Mouse (Mus musculus) gastrocnemius, postnatal 14 days (tissue): ENCODE results near the gene Akt1. TPM values are rescaled to one million over a fixed set of nuclear protein-coding genes. Genes with fewer than 3 reads are reported as not detected.

Source experiments
- DNase-seq: peaks from one replicate; pipeline ENCODE4 v3.0.0; 2021; ENCODE audit warnings: mixed read lengths
- intact Hi-C: fragments of 180-260 bp; cut with DNase I; formaldehyde crosslinking; loops from one replicate; pipeline ENCODE4 v1.15.1; 2025; ENCODE audit warnings: low total_unique reads
- total RNA-seq, 2 experiments: library from RNA; stranded (reverse); gene quantifications; 2 replicates each; pipeline ENCODE4 v1.2.3; 2021

The Akt1 gene
- total RNA-seq, 2 experiments from 2014 or later, result 78.3 to 89.4 TPM

GRCm38 (mm10) chr12:112694127-112694475, 19.4 kb upstream of the Akt1 start:
- intact Hi-C loops, result no loop called here
- no peak for DNase-seq

GRCm38 (mm10) chr12:112693185-112694126, 18.8 kb upstream of the Akt1 start:
- DNase-seq, result peak; percentile 94
- intact Hi-C loops, result no loop called here

- intact Hi-C loops, result no loop called here
- no peak for DNase-seq
Observed at GRCm38 (mm10) chr12:112688458-112688857, 13.8 kb upstream of the Akt1 start.

GRCm38 (mm10) chr12:112683351-112683750, 8.7 kb upstream of the Akt1 start:
- DNase-seq, result no peak
- intact Hi-C loops, result no loop called here

- no peak for DNase-seq
- intact Hi-C loops, result loop anchor here (2.0 kb wide), 1 partner anchor 27 kb away; no protein-coding TSS in a partner anchor
Observed at GRCm38 (mm10) chr12:112679027-112679996, 4.6 kb upstream of the Akt1 start.

DNA sequence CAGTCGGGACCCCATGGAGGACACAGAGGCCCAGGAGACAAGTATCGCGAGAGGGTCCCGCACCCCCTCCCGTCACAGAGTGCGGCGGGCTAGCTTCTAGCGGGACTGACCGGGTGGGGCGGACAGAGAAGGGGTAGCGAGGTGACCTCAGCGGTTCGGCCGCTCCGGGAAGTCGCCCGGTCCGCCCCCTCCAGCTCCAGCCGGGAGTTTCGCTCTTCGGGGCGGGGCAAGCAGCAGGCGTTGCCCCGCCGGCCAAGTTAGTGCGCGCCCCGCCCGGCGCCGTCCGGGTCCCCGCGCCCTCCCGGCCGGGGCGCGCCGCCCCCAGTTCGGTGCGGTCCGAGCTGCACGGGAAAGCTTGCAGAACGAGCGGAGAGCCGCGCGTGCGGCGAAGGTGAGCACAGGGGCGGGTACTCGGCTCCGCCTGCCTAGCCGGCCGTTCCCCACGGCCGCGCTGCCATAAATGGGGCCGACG, 3.9 kb upstream of the Akt1 start, which contains the start of gene Zbtb42:
TSS of gene Zbtb42 (plus strand) at position 274 of the 472 bp plus-strand sequence.
- peak; percentile 75 for DNase-seq
- intact Hi-C loops, result loop anchor here (2.0 kb wide), 1 partner anchor 28 kb away; no protein-coding TSS in a partner anchor

DNA sequence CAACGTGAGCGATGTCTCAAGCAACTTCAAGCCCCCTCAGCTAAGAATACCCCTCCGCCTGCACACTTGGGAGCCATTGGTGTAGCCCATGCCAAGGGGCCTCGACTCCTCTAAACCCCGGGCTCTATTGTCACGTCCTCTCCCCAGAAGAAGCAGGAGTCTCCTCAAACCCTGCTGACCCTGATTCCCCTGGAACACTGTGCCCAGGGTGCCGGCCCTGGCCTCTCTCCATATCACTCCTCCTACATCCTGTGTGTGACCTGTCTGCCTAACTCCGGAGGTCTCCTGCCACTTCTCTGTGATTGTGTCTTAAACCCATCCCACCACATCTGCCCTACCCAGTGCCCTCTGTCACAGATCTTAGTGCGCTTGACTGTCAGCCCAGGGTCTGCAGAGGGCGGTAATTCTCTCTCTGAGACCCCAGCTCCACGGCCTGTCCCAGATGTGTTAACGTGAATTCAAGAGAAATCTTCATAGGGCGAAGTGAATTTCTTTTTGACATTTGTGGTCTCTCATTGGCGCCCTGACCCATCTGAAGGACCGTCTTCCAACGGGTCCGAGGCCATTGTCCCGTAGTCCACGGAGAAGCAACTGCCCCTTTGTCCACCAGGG, 3.4 kb upstream of the Akt1 start:
- intact Hi-C loops, result loop anchor here (2.0 kb wide), 1 partner anchor 29 kb away; no protein-coding TSS in a partner anchor
- no peak for DNase-seq

- DNase-seq, result no peak
- intact Hi-C loops, result no loop called here
Observed at GRCm38 (mm10) chr12:112677076-112677475, 2.4 kb upstream of the Akt1 start.

- intact Hi-C loops, result no loop called here
Observed at GRCm38 (mm10) chr12:112675245-112676035, 756 bp upstream of the Akt1 start.

GRCm38 (mm10) chr12:112673576-112674091, 1.1 kb downstream of the Akt1 start:
- intact Hi-C loops, result no loop called here

More at GRCm38 (mm10) chr12:112675245-112676035, 756 bp upstream of the Akt1 start:
- peak; percentile 84 for DNase-seq

GRCm38 (mm10) chr12:112672744-112673575, 1.7 kb downstream of the Akt1 start:
- intact Hi-C loops, result no loop called here
- peak; percentile 69 for DNase-seq

More at GRCm38 (mm10) chr12:112673576-112674091, 1.1 kb downstream of the Akt1 start:
- DNase-seq, result peak; percentile 63

- intact Hi-C loops, result no loop called here
- DNase-seq, result no peak
Observed at GRCm38 (mm10) chr12:112671891-112672290, 2.8 kb downstream of the Akt1 start.

DNA sequence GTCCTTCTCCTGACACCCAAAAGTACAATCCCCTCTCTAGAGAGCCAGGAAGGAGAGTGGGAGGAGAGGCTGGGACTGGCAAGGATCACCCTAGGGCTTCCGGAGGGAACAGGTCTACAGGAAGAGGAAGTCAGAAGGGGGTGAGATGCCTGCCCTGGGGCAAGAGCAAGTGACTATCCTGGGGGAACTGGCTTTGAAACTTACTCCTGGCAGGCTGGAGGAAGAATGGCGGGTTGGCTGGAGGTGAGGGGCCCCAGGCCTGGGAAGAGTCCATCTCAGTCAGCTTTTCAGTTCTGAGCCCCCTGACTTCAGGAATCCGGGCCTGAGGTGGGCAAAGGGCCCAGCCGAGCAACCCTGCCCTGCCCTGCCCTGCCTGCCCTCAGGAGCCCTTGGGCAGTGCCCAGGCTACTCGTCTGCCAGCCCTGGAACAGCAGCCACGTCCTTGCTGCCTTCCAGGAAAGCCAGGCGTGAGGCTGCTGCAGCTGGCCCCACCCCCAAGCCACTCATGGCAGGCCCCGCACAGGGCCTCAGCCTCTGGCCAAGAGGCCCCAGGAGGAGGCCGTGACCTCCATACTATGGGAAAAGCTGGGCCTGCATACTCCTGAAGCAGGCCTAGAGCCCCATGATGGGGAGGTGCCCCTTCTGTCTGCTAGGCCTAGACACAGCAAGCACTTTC, 3.8 kb downstream of the Akt1 start:
- intact Hi-C loops, result no loop called here
- DNase-seq, result peak; percentile 80

- no peak for DNase-seq
- intact Hi-C loops, result no loop called here
Observed at GRCm38 (mm10) chr12:112667619-112668297, 6.9 kb downstream of the Akt1 start.

- intact Hi-C loops, result no loop called here
- DNase-seq, result no peak
Observed at GRCm38 (mm10) chr12:112665881-112666544, 8.7 kb downstream of the Akt1 start.

DNA sequence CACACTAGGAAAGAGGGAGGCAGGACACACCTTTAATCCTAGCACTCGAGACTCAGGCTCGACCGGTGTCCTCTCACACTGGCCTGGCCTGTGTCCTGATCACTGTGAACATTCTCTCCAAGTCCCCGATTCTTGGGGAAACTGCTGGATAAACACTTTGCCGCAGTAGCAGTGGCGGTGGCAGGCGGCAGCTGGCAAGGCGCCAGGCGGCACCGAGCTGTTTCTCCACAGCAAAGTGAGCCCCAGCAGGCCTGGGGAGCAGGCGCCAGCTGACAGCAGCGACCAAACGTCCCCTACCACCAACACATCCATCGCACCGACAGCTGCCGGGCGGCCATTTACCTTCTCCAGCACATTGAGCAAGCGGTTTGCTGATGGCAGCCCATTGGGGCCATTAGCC, 9.2 kb downstream of the Akt1 start:
- DNase-seq, result peak; percentile 70
- intact Hi-C loops, result no loop called here
